Mouse (Mus musculus) hindbrain, embryonic 11.5 days (tissue): ENCODE measurements at regions not wholly inside any gene's neighbourhood (a gene's known extent, or its start where the extent isn't known, plus 50 kb on each side); places are given as distances from the start of the nearest gene placed in this dataset.

Experiments used
- ATAC-seq: fragments of 200-750 bp; cut with Nextera tagmentation; 2 replicates; pipeline ENCODE4 v1.8.0; 2017; ENCODE audit warnings: mild to moderate bottlenecking, moderate TSS enrichment, moderate library complexity; ENCODE audit not compliant: low FRiP score
- DNase-seq: peaks from one replicate; pipeline ENCODE4 v3.0.0-alpha.2; 2015; ENCODE audit warnings: low spot score
- H3K27ac ChIP-seq: fragments of 300-500 bp; sonication (generic); 2 replicates; pipeline ENCODE4 v1.5.1; 2014; ENCODE audit warnings: mild to moderate bottlenecking, low read depth, low read length
- H3K27me3 ChIP-seq: fragments of 300-500 bp; sonication (generic); 2 replicates; pipeline ENCODE4 v1.6.1; 2014; ENCODE audit warnings: mild to moderate bottlenecking, low read length, moderate library complexity, mixed read lengths; ENCODE audit not compliant: control insufficient read depth, insufficient read depth
- H3K36me3 ChIP-seq: fragments of 300-500 bp; sonication (generic); 2 replicates; pipeline ENCODE4 v1.6.1; 2014; ENCODE audit warnings: mild to moderate bottlenecking, low read length, moderate library complexity, mixed read lengths; ENCODE audit not compliant: control insufficient read depth, insufficient read depth
- H3K4me1 ChIP-seq: fragments of 300-500 bp; sonication (generic); replicated peaks from 2 replicates; pipeline ENCODE4 v1.6.1; 2014; ENCODE audit warnings: low read length, mixed read lengths; ENCODE audit not compliant: control insufficient read depth, insufficient read depth
- H3K4me2 ChIP-seq: fragments of 300-500 bp; sonication (generic); replicated peaks from 2 replicates; pipeline ENCODE4 v1.6.1; 2014; ENCODE audit warnings: mild to moderate bottlenecking, low read depth, low read length
- H3K4me3 ChIP-seq: fragments of 300-500 bp; sonication (generic); 2 replicates; pipeline ENCODE4 v1.5.1; 2014; ENCODE audit warnings: low read depth, low read length
- H3K9ac ChIP-seq: fragments of 300-500 bp; sonication (generic); 2 replicates; pipeline ENCODE4 v1.6.1; 2014; ENCODE audit warnings: low read depth, low read length
- H3K9me3 ChIP-seq: fragments of 300-500 bp; sonication (generic); 2 replicates; pipeline ENCODE4 v1.6.1; 2016; ENCODE audit warnings: low read length; ENCODE audit not compliant: control insufficient read depth
- WGBS: fragments of 180-500 bp; shearing (Covaris S2); extraction: QIAGEN DNeasy Blood & Tissue Kit; methylation state at CpG from one replicate; pipeline ENCODE4 v1.1.7; 2014; 5-methylcytosine and 5-hydroxymethylcytosine counted together

DNA sequence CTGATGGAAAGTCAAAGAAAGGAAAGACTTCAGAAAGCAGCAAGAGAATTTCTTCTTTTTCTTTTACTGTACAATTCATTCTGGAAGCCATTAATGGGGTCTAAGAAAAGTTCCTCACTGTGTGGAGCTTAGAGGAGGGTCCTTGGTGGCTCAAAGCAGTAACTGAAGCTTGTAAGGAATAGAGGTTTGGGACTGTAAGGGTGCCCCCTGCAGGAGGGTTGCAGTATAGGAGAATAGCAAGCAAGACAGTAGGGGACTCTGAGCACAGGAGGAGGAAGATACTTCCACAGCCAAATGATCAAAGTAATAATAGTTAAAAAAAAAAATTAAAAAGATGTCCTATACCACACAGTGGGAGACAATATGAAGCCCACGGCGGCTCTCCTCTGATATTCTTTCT, 382.8 kb upstream of the Gm6657 start:
- no peaks in the 10 kb centered on the region for H3K36me3 ChIP-seq
- 36% methylated on average over 2 of the region's 2 CpGs for WGBS
- no peaks in the 10 kb centered on the region for H3K4me1 ChIP-seq
- no peak overlapping the region for H3K9ac ChIP-seq
- H3K27me3 ChIP-seq = no peaks in the 10 kb centered on the region
- peak; percentile 54 for DNase-seq
- no peaks in the 10 kb centered on the region for H3K9me3 ChIP-seq
- no peak overlapping the region for H3K4me3 ChIP-seq
- ATAC-seq = no peak
- no peak overlapping the region for H3K27ac ChIP-seq
- no peak overlapping the region for H3K4me2 ChIP-seq

DNA sequence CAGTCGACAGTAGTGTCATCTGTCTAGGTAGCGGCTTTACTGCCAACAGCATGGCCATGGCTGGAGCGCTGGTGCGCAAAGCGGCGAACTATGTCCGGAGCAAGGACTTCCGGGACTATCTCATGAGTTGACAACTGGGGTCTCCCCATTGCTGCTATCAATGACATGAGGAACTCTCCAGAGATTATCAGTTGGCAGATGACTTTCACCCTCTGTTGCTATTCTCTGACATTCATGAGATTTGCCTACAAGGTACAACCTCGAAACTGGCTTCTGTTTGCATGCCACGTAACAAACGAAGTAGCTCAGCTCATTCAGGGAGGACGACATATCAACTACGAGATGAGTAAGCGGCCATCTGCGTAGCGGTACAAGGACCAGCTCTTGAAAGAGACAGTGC, 374.6 kb upstream of the Gm6657 start:
- Histone ChIP-seq H3K4me1 (no peaks in the 10 kb centered on the region), H3K27ac (no peak overlapping the region), H3K4me3 (no peak overlapping the region), H3K9me3 (no peaks in the 10 kb centered on the region), H3K27me3 (no peaks in the 10 kb centered on the region), H3K4me2 (no peak overlapping the region), H3K9ac (no peak overlapping the region), H3K36me3 (no peaks in the 10 kb centered on the region)
- ATAC-seq = no peak
- WGBS = 93% methylated on average over 16 of the region's 16 CpGs
- DNase-seq = no peak

DNA sequence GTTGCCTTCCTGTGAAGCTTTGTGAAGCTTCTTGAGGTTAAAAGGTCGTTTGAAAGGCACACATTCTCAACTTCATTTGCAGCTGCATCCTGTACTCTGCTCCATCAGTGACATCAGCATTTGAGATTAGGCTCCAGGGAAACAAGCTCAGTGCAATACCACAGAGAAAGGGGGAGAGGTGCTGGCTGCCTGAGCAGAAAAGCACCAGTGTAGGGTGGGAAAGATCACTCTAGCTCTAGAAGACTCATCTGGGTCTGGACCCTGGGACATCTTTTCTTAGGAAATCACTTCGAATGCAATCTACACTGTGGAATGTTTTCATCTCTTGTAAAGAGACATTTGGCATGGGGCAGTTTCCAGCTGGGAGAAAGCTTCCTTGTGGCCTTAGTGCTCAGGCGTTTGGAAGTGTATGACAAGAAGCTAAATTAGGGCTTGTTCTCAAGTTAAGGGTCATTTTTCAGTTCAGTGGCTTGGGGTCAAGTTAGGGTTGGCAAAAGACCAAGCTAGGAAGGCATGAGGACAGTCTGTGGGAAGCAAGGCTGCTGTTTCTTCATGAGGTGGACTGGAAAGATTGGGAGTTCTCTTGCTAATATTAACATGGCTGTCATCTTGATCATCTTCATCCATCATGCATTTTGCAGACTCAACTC, 370.5 kb upstream of the Gm6657 start:
- no peak overlapping the region for H3K4me3 ChIP-seq
- DNase-seq = no peak
- H3K9ac ChIP-seq = no peak overlapping the region
- no peaks in the 10 kb centered on the region for H3K36me3 ChIP-seq
- H3K4me1 ChIP-seq = no peaks in the 10 kb centered on the region
- no peaks in the 10 kb centered on the region for H3K27me3 ChIP-seq
- 40% methylated on average over 3 of the region's 3 CpGs for WGBS
- no peak overlapping the region for H3K4me2 ChIP-seq
- H3K27ac ChIP-seq = no peak overlapping the region
- H3K9me3 ChIP-seq = no peaks in the 10 kb centered on the region
- ATAC-seq = no peak

DNA sequence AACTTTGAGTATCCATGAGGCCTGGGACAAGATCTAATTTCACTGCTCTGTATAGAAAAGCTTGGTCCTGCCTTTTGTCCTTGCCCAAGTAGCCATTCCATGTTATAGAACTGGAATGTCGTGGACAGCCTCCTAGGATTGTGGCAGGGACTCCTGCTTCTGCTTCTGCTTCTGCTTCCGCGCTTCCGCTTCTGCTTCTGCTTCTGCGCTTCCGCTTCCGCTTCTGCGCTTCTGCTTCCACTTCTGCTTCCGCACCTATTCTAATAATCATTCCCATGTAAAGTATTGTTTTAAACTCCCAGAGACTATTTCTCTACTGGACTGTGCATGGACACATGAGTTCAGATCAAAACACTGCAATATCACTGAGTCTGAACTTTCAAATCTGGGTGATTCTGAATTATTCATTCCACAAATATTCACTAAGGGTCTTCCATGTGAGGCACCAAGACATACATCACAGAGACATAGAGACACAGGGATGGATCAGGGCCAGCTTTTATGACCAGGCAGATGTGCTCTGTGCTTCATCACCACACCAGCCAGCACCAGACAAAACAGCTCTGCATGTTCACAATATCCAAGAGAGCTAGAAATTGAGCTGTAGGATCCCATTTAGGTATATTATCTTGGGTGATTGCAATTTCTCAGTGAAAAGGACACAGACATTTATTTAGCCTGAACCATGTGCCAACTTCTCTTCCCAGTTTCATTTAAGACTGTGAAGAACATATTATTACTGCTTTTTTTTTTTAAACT, 360.5 kb upstream of the Gm6657 start:
- Histone ChIP-seq H3K27ac (no peak overlapping the region), H3K27me3 (no peaks in the 10 kb centered on the region), H3K9me3 (no peaks in the 10 kb centered on the region), H3K4me3 (no peak overlapping the region), H3K4me2 (no peak overlapping the region), H3K4me1 (no peaks in the 10 kb centered on the region), H3K9ac (no peak overlapping the region), H3K36me3 (no peaks in the 10 kb centered on the region)
- ATAC-seq (no peak), DNase-seq (no peak)
- WGBS = 96% methylated on average over 9 of the region's 9 CpGs

DNA sequence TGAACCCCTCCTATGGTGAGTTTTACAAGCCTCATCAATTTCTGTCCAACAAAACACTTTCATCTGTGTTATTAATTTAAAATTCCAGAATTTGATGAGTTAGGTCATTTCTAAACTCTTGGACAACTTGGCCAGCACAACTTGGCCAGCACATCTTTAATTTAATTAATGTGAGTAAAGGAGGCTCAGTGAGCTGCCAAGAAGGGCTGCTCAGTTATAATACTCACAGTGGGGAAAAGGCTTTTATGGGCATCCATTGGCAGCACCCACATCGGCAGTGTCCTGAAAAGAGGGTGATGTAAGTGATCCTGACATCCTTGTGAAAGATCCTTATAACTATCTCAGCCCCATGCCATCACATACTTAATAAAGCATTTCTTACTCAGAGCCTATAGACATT, 359.2 kb upstream of the Gm6657 start:
- no peak overlapping the region for H3K4me3 ChIP-seq
- H3K36me3 ChIP-seq = no peaks in the 10 kb centered on the region
- no peaks in the 10 kb centered on the region for H3K27me3 ChIP-seq
- H3K27ac ChIP-seq = no peak overlapping the region
- 97% methylated on average over 1 of the region's 1 CpGs for WGBS
- H3K4me1 ChIP-seq = no peaks in the 10 kb centered on the region
- no peaks in the 10 kb centered on the region for H3K9me3 ChIP-seq
- no peak overlapping the region for H3K9ac ChIP-seq
- DNase-seq (no peak), ATAC-seq (no peak)
- H3K4me2 ChIP-seq = no peak overlapping the region

DNA sequence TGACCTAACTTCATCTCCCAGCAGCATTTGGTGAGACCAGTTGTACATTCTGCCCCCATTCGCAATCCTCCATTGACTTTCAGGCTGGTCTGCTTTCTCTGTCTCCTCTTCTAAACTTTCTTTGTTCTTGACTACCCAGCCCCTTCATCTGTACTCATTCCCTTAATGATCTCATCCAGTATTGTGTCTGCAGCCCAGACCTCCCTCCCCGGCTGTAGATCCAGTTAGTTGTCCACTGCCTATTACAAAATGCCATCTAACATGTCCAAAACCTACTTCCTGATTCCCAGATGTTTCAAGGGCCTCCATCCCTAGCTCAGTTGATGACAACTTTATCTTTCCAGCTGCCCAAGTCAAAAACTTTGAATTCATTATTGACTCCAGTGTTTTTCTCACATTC, 357.8 kb upstream of the Gm6657 start:
- H3K9me3 ChIP-seq = no peaks in the 10 kb centered on the region
- H3K4me2 ChIP-seq = no peak overlapping the region
- H3K36me3 ChIP-seq = no peaks in the 10 kb centered on the region
- no peak for DNase-seq
- no peak overlapping the region for H3K9ac ChIP-seq
- no peaks in the 10 kb centered on the region for H3K27me3 ChIP-seq
- no peak overlapping the region for H3K27ac ChIP-seq
- WGBS = 53% methylated on average over 2 of the region's 2 CpGs
- ATAC-seq = no peak
- H3K4me3 ChIP-seq = no peak overlapping the region
- H3K4me1 ChIP-seq = no peaks in the 10 kb centered on the region

DNA sequence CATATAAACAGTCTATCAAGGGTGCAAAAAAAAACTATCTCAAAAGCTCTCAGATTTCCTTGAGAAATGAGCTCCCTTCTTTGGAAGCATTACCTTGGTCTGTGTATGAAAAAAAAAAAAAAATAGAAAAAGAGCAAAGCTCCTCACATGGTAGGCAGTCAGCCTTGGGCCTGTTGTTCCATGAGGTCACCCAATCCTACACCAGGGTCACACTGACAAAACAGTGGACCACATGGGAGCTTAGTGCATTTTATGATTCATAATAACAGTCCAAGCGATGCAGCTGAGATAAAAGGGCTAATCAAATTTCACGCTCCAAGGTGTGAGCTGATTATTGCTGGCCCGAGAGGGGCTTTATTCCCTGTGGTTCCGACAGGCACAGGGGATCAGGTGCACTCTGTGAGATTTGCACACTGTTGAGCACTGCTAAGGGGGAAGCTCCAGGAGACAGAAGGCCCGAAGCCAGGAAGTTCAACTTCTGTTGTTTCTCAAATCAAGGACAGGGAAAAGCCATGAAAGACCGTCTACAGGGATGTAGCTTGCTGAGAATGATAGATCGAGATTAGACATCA, 352.1 kb upstream of the Gm6657 start:
- Histone ChIP-seq H3K27me3 (no peaks in the 10 kb centered on the region), H3K9me3 (no peaks in the 10 kb centered on the region), H3K27ac (no peak overlapping the region), H3K4me1 (no peaks in the 10 kb centered on the region), H3K36me3 (no peaks in the 10 kb centered on the region), H3K9ac (no peak overlapping the region), H3K4me3 (no peak overlapping the region), H3K4me2 (no peak overlapping the region)
- WGBS = 61% methylated on average over 7 of the region's 7 CpGs
- DNase-seq (peak; percentile 12), ATAC-seq (peak; percentile 45; the same call in 1 of the 2 replicates)

DNA sequence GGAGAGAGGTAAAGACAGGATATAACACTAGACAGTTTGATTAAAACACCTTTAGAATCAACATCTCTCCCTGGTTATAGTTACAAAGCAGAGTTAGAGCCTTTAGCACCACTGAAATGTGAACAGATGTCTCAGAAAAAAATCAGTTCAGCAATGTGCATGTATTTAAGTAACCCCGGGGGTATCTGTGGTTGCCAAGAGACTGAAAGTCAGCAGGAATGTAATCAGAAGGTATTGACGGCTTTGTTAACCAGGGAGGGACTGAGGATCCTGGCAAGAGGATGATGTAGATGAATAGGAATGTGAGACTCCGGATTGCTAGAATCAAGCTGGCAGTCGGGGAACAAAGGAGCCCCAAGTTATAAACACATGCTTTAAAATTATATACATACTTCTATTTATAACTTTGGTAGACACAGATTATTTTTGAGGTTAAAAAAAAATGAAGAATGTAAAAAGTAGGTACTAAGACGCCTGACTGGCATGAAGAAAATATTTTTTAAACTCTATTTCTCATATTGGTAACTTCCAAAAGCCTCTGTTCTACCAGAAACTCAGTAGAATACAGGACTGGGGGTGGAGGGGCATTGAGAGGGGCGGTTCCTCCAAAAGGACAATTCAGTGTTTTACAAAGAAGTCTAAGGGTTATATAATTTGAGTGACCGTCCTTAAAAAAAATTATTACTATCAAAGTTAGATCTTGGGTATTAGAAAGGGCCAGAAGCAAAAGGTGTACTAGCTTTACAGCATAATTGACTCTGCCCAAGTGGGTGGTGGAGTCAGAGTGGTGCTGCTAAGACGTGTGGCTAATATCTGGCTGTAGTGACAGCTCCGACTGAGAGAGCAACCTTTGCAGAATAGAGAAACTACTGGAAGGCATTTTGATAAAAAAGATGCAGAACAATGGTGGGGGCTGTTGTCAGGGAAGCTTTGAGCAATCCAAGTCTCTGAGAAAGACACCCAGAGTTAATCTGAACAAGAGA, 341.2 kb upstream of the Gm6657 start:
- Histone ChIP-seq H3K27ac (peak overlapping the region; percentile 63; the same call in 1 of the 2 replicates), H3K9ac (no peak overlapping the region), H3K4me1 (peaks cover 4% of the 10 kb centered on the region; the same call in 1 of the 2 replicates), H3K27me3 (no peaks in the 10 kb centered on the region), H3K36me3 (no peaks in the 10 kb centered on the region), H3K4me3 (no peak overlapping the region), H3K4me2 (no peak overlapping the region), H3K9me3 (no peaks in the 10 kb centered on the region)
- WGBS = 27% methylated on average over 9 of the region's 9 CpGs
- peak; percentile 73 for ATAC-seq
- DNase-seq = peak; percentile 67
